Mouse (Mus musculus): ENCODE data around the gene Thra.
A peak's percentile ranks its signal among the peaks of the same experiment; 100 is the strongest.

DNA sequence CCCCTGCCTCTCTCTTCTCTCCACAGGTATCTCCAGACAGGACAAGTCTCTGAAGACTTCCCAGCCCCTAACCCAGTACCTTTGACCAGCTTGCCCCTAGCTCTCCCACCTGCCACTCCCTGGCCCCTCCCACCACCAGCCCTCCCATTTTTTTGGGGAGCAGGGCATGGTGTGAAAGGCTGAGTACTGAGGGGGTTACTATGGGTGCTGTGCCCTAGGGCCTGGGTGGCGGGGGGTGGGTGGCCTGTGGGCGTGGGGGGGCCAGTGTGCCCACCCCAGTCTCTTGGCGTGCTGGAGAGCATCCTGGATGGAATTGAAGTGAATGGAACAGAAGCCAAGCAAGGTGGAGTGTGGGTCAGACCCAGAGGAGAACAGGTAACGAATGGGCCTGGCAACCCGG lies 12.8 kb downstream of the Thra start:
- TF ChIP-seq CTCF (IDR thresholded peaks at IDR 0.05; ENCODE audit: extremely low read depth, insufficient read length, insufficient replicate concordance, low read depth, low read length): peak; percentile 1; the same call in 1 of the 2 replicates
- TF ChIP-seq POLR2A (IDR thresholded peaks at IDR 0.05; ENCODE audit: low read depth, low read length): no peak

Measured in small intestine, adult 2 months (tissue).